Mouse (Mus musculus): Measurements from ENCODE around the gene Pkd1l2. TPM values are rescaled to one million over a fixed set of nuclear protein-coding genes. Genes with fewer than 3 reads are reported as not detected.

The Pkd1l2 gene
- polyA plus RNA-seq, 1 experiment, result 0.16 TPM

DNA sequence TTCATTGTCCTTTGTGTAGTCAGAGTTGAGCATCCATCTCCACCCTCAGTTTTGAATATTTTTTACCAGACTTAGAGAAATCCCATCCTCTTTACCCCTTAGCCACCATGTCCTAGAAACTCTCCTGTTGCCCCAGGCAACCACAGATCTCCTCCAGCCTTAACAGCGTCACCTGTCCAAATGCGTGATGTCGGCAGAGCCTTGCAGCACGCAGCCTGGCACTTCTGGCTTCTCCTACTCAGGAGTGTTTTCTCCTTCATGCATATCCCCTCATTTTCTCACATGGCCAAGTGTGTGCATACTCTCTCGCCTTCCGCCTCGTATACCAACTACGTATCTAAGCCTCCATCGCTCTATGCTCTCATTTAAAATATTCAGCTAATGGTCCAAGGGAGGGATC, 36.2 kb upstream of the Pkd1l2 start:
- Histone ChIP-seq H3K36me3 (ENCODE audit: control insufficient read depth, insufficient read depth, low read length) (no peaks in the 10 kb centered on the region), H3K27me3 (ENCODE audit: control insufficient read depth, insufficient read depth, low read length) (no peaks in the 10 kb centered on the region), H3K4me1 (replicated peaks; ENCODE audit: control insufficient read depth, insufficient read depth, low read length) (peaks cover 5% of the 10 kb centered on the region), H3K4me3 (ENCODE audit: control insufficient read depth, insufficient read depth, low read length) (no peak overlapping the region), H3K27ac (ENCODE audit: control insufficient read depth, insufficient read depth, low read length) (no peak overlapping the region)
- TF ChIP-seq CTCF (IDR thresholded peaks at IDR 0.05; ENCODE audit: borderline replicate concordance, control insufficient read depth, extremely low read depth, insufficient read depth, low read length, poor library complexity) (no peak), POLR2A (IDR thresholded peaks at IDR 0.05; ENCODE audit: control insufficient read depth, extremely low read depth, insufficient read depth, low read length, poor library complexity) (no peak)
- DNase-seq, result no peak
- 96% methylated on average over 9 of the region's 9 CpGs for WGBS

DNA sequence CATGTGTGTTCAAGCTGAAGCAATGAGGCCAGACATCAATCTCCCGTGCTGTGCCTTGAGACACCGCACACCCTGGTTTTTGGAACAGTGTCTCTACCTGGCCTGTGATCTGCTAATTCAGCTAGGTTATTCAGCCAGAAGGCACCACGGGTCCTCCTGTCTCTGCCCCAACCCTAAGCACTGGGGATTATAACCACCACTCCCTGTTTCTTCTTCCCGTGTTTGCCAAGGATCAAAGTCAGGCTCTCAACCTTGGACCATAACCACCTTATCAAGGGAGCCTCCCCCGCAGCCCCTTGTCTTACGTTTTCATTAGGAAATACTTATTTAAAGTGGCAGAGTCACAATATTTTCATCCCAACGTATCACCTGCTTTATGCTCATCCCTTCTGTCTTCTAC, 34.3 kb upstream of the Pkd1l2 start:
- Histone ChIP-seq H3K36me3 (ENCODE audit: control insufficient read depth, insufficient read depth, low read length) (no peaks in the 10 kb centered on the region), H3K4me1 (replicated peaks; ENCODE audit: control insufficient read depth, insufficient read depth, low read length) (peaks cover 5% of the 10 kb centered on the region), H3K4me3 (ENCODE audit: control insufficient read depth, insufficient read depth, low read length) (no peak overlapping the region), H3K27ac (ENCODE audit: control insufficient read depth, insufficient read depth, low read length) (no peak overlapping the region), H3K27me3 (ENCODE audit: control insufficient read depth, insufficient read depth, low read length) (no peaks in the 10 kb centered on the region)
- TF ChIP-seq CTCF (IDR thresholded peaks at IDR 0.05; ENCODE audit: borderline replicate concordance, control insufficient read depth, extremely low read depth, insufficient read depth, low read length, poor library complexity), result no peak
- TF ChIP-seq POLR2A (IDR thresholded peaks at IDR 0.05; ENCODE audit: control insufficient read depth, extremely low read depth, insufficient read depth, low read length, poor library complexity), result no peak
- DNase-seq, result no peak
- 94% methylated on average over 7 of the region's 7 CpGs for WGBS

DNA sequence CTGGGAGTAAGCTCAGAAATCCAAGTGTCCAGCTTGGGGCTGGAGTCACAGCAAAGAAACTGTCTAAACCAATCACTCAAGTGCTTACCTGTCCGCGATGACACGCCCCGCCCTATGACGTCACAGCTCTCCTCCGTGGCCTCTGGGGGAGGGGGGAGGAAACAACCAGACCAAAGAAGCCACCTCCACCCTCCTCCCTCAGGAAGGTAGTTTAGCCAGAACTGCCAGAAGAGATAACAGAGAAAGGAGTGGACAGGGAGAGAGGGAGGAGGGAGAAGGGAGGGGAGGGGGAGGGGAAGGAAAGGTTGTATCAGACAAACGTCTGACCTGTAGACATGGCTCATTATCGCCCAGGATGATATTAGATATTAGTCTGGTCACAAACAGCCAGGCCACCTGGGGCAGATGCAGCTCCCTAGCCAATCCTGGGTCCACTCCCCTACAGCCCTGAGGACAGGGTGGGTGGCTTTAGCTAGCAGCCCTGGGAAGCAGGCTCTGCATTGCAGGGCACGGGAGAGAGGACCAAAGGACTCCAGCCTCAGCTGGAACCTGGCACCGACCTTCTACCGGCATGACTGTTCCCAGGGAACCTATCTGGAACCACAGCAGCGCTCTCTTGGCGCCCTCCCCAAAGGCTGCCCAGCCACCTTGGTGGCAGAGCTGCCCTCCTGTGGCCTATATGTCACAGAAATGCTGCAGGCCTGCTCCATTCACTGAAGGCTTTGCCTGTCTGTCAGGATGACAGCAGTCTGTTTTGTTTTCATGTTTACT, 33.6 kb upstream of the Pkd1l2 start:
- Histone ChIP-seq H3K27ac (ENCODE audit: control insufficient read depth, insufficient read depth, low read length) (no peak overlapping the region), H3K27me3 (ENCODE audit: control insufficient read depth, insufficient read depth, low read length) (no peaks in the 10 kb centered on the region), H3K36me3 (ENCODE audit: control insufficient read depth, insufficient read depth, low read length) (no peaks in the 10 kb centered on the region), H3K4me3 (ENCODE audit: control insufficient read depth, insufficient read depth, low read length) (no peak overlapping the region), H3K4me1 (replicated peaks; ENCODE audit: control insufficient read depth, insufficient read depth, low read length) (peaks cover 5% of the 10 kb centered on the region)
- 48% methylated on average over 13 of the region's 13 CpGs for WGBS
- TF ChIP-seq CTCF (IDR thresholded peaks at IDR 0.05; ENCODE audit: borderline replicate concordance, control insufficient read depth, extremely low read depth, insufficient read depth, low read length, poor library complexity) (no peak), POLR2A (IDR thresholded peaks at IDR 0.05; ENCODE audit: control insufficient read depth, extremely low read depth, insufficient read depth, low read length, poor library complexity) (no peak)
- no peak for DNase-seq

DNA sequence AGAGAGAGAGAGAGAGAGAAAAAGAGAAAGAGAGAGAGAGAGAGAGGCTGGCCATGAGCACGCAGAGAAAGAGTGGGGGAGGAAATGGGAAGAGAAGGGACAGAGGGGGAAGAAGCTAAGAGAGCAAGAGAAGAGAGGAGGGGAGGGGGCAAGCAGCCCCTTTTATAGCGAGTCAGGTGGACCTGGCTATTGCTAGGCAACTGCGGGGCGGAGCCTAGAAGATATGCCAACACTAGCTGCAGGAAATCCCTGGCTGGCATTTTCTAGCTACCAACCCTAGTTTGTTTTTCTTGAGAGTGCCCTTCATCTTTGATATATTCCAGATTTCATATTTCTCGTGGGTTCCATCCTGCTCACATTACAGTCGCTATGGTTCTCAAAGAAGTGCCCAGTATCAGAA, 32.8 kb upstream of the Pkd1l2 start:
- H3K27ac ChIP-seq (ENCODE audit: control insufficient read depth, insufficient read depth, low read length), result no peak overlapping the region
- H3K4me1 ChIP-seq (replicated peaks; ENCODE audit: control insufficient read depth, insufficient read depth, low read length), result peaks cover 5% of the 10 kb centered on the region
- WGBS, result 65% methylated on average over 6 of the region's 6 CpGs
- no peaks in the 10 kb centered on the region for H3K27me3 ChIP-seq (ENCODE audit: control insufficient read depth, insufficient read depth, low read length)
- DNase-seq, result no peak
- TF ChIP-seq CTCF (IDR thresholded peaks at IDR 0.05; ENCODE audit: borderline replicate concordance, control insufficient read depth, extremely low read depth, insufficient read depth, low read length, poor library complexity) (no peak), POLR2A (IDR thresholded peaks at IDR 0.05; ENCODE audit: control insufficient read depth, extremely low read depth, insufficient read depth, low read length, poor library complexity) (no peak)
- H3K4me3 ChIP-seq (ENCODE audit: control insufficient read depth, insufficient read depth, low read length), result no peak overlapping the region
- no peaks in the 10 kb centered on the region for H3K36me3 ChIP-seq (ENCODE audit: control insufficient read depth, insufficient read depth, low read length)

DNA sequence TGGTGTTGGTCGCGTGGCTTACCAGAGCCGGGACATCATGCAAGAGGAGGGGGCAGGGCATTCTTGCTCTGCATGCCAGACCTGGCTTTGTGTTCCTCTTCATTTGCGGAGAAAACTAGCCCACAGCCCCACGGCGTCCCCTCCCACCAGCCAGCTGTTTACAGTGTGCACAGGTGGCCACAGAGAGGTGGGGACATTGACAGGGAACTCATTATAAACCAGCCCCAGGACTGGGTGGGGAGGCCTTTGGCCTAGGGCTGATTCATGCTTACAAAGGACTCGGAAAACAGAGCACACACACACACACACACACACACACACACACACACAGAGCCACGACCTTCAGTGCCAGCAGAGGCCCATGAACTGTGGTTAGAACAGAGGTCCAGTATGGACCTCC, 30.0 kb upstream of the Pkd1l2 start:
- WGBS, result 16% methylated on average over 8 of the region's 8 CpGs
- H3K27ac ChIP-seq (ENCODE audit: control insufficient read depth, insufficient read depth, low read length), result no peak overlapping the region

DNA sequence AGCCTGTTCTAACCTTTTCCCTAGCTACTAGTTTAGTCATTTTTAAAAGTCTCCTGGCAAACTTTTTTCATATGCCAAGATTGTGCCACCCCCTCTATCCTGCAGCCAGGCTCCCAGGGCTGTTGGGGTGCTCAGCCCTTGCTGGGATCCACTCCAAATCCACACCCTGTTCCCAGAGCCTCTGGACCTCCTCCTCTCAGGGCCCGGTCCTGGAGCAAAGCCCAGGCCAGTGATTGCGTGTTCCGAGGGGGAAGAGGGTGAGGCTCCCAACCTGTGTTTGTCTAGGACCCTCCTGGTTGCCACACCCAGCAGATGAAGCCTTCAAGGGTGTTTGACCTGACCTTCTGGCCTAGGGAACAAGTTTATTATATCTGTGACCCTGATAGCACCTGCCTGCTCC, 29.4 kb upstream of the Pkd1l2 start:
- H3K4me1 ChIP-seq (replicated peaks; ENCODE audit: control insufficient read depth, insufficient read depth, low read length), result peaks cover 5% of the 10 kb centered on the region
- H3K4me3 ChIP-seq (ENCODE audit: control insufficient read depth, insufficient read depth, low read length), result no peak overlapping the region
- no peaks in the 10 kb centered on the region for H3K36me3 ChIP-seq (ENCODE audit: control insufficient read depth, insufficient read depth, low read length)
- H3K27me3 ChIP-seq (ENCODE audit: control insufficient read depth, insufficient read depth, low read length), result no peaks in the 10 kb centered on the region
- no peak overlapping the region for H3K27ac ChIP-seq (ENCODE audit: control insufficient read depth, insufficient read depth, low read length)
- no peak for DNase-seq
- WGBS, result 96% methylated on average over 3 of the region's 3 CpGs
- TF ChIP-seq CTCF (IDR thresholded peaks at IDR 0.05; ENCODE audit: borderline replicate concordance, control insufficient read depth, extremely low read depth, insufficient read depth, low read length, poor library complexity), result no peak
- TF ChIP-seq POLR2A (IDR thresholded peaks at IDR 0.05; ENCODE audit: control insufficient read depth, extremely low read depth, insufficient read depth, low read length, poor library complexity), result no peak

More for the DNA sequence above, 30.0 kb upstream of the Pkd1l2 start:
- H3K36me3 ChIP-seq (ENCODE audit: control insufficient read depth, insufficient read depth, low read length), result no peaks in the 10 kb centered on the region
- H3K4me3 ChIP-seq (ENCODE audit: control insufficient read depth, insufficient read depth, low read length), result no peak overlapping the region
- H3K27me3 ChIP-seq (ENCODE audit: control insufficient read depth, insufficient read depth, low read length), result no peaks in the 10 kb centered on the region
- TF ChIP-seq CTCF (IDR thresholded peaks at IDR 0.05; ENCODE audit: borderline replicate concordance, control insufficient read depth, extremely low read depth, insufficient read depth, low read length, poor library complexity) (no peak), POLR2A (IDR thresholded peaks at IDR 0.05; ENCODE audit: control insufficient read depth, extremely low read depth, insufficient read depth, low read length, poor library complexity) (no peak)
- no peak for DNase-seq
- peaks cover 5% of the 10 kb centered on the region for H3K4me1 ChIP-seq (replicated peaks; ENCODE audit: control insufficient read depth, insufficient read depth, low read length)
